Mouse (Mus musculus) liver, embryonic 11.5 days (tissue): ENCODE data around the gene Cenpb. TPM values are rescaled to one million over a fixed set of nuclear protein-coding genes. Genes with fewer than 3 reads are reported as not detected.

Experiments
- ATAC-seq: fragments of 200-750 bp; cut with Nextera tagmentation; replicated peaks from 2 replicates; pipeline ENCODE4 v1.8.0; 2017; ENCODE audit warnings: moderate number of reproducible peaks, mild to moderate bottlenecking, moderate TSS enrichment, moderate library complexity; ENCODE audit not compliant: low FRiP score
- DNase-seq: peaks from one replicate; pipeline ENCODE4 v3.0.0-alpha.2; 2017; ENCODE audit warnings: low spot score
- H3K27ac ChIP-seq: fragments of 300-500 bp; sonication (generic); 2 replicates; pipeline ENCODE4 v1.5.1; 2014; ENCODE audit warnings: mild to moderate bottlenecking, low read depth, low read length, control low read depth
- H3K27me3 ChIP-seq: fragments of 300-500 bp; sonication (generic); replicated peaks from 2 replicates; pipeline ENCODE4 v1.6.1; 2014; ENCODE audit warnings: low read length, mixed read lengths; ENCODE audit not compliant: control insufficient read depth, insufficient read depth
- H3K36me3 ChIP-seq: fragments of 300-500 bp; sonication (generic); 2 replicates; pipeline ENCODE4 v1.6.1; 2014; ENCODE audit warnings: mild to moderate bottlenecking, low read length, moderate library complexity, mixed read lengths; ENCODE audit not compliant: control insufficient read depth, insufficient read depth
- H3K4me1 ChIP-seq: fragments of 300-500 bp; sonication (generic); replicated peaks from 2 replicates; pipeline ENCODE4 v1.6.1; 2014; ENCODE audit warnings: low read length, mixed read lengths; ENCODE audit not compliant: control insufficient read depth, insufficient read depth
- H3K4me2 ChIP-seq: fragments of 300-500 bp; sonication (generic); 2 replicates; pipeline ENCODE4 v1.6.1; 2014; ENCODE audit warnings: mild to moderate bottlenecking, control low read depth, moderate library complexity
- H3K4me3 ChIP-seq: fragments of 300-500 bp; sonication (generic); 2 replicates; pipeline ENCODE4 v1.5.1; 2014; ENCODE audit warnings: low read depth, low read length, control low read depth
- H3K9ac ChIP-seq: fragments of 300-500 bp; sonication (generic); 2 replicates; pipeline ENCODE4 v1.6.1; 2014; ENCODE audit warnings: low read depth, low read length, control low read depth
- H3K9me3 ChIP-seq: fragments of 300-500 bp; sonication (generic); 2 replicates; pipeline ENCODE4 v1.6.1; 2016; ENCODE audit warnings: low read length, inconsistent platforms, mixed read lengths; ENCODE audit not compliant: control insufficient read depth
- whole genome bisulfite sequencing: fragments of 180-500 bp; shearing (Covaris S2); extraction: QIAGEN DNeasy Blood & Tissue Kit; methylation state at CpG from one replicate; pipeline ENCODE4 v1.1.7; 2014; 5-methylcytosine and 5-hydroxymethylcytosine counted together
- polyA plus RNA-seq: library from polyadenylated mRNA; unstranded; fragments of >200 nt; fragmentation: Nextera tagmentation; extraction: Ambion mirVana; gene quantifications from 2 replicates; pipeline ENCODE4 v1.2.1, GENCODE M21; 2014

Gene Cenpb
- polyA plus RNA-seq, 1 experiment from 2014 or later, result 4.9 TPM

DNA sequence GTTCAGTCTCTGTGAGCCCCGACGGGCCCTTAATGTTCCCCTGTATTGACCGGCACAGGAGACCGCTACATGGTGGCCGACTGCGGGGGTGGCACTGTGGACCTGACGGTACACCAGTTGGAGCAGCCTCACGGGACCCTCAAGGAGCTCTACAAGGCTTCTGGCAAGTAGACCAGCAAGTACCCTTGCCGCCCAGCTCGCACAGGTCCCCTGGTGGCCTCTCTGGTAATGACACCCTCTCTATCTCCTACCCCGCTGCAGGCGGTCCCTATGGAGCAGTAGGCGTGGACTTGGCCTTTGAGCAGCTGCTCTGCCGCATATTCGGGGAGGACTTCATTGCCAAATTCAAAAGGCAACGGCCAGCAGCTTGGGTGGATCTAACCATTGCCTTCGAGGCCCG, 37.3 kb downstream of the Cenpb start:
- H3K4me3 ChIP-seq, result no peak overlapping the region
- no peaks in the 10 kb centered on the region for H3K27me3 ChIP-seq
- DNase-seq (peak; percentile 83), ATAC-seq (peak; percentile 81)
- H3K4me1 ChIP-seq, result peaks cover 24% of the 10 kb centered on the region
- H3K36me3 ChIP-seq, result peaks cover 38% of the 10 kb centered on the region
- no peaks in the 10 kb centered on the region for H3K9me3 ChIP-seq
- H3K27ac ChIP-seq, result 0 out of 2 replicates have a peak overlapping the region, but pooled peaks have one; percentile 21
- WGBS, result 25% methylated on average over 18 of the region's 18 CpGs
- no peak overlapping the region for H3K9ac ChIP-seq
- peak overlapping the region; percentile 46 for H3K4me2 ChIP-seq

DNA sequence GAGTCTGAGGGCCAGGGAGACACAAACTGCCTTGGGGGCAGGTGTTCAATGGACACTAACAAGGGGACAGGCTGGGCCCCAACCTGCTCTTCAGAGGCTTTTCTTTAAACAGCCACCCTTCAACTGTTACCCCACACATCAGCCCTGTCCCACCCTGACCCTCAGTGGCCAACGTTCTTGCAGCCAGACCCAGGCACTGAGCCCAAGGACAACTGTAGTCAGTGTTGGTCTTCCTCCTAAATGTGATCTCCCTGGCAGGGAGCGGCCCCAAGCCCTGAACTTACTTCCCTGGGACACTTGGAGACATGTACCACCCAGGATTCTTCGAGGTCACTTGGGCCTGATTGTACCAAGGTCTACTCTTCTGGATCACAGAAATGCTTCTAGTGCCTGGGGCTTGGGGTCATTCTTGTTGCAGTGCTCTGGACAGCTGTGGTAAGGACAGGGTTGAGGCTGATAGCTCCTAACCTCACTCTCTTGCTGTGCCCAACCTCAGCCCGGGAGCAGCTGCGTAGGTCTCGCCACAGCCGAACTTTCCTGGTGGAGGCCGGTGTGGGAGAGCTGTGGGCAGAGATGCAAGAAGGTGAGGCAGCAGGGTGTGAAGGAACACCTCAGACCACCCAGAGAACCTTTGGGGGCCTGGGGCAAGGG, 38.4 kb downstream of the Cenpb start:
- H3K27me3 ChIP-seq, result no peaks in the 10 kb centered on the region
- H3K4me2 ChIP-seq, result no peak overlapping the region
- H3K4me3 ChIP-seq, result no peak overlapping the region
- peaks cover 25% of the 10 kb centered on the region for H3K4me1 ChIP-seq
- 92% methylated on average over 8 of the region's 8 CpGs for WGBS
- ATAC-seq (no peak), DNase-seq (no peak)
- no peak overlapping the region for H3K9ac ChIP-seq
- H3K9me3 ChIP-seq, result no peaks in the 10 kb centered on the region
- no peak overlapping the region for H3K27ac ChIP-seq
- peaks cover 26% of the 10 kb centered on the region for H3K36me3 ChIP-seq

DNA sequence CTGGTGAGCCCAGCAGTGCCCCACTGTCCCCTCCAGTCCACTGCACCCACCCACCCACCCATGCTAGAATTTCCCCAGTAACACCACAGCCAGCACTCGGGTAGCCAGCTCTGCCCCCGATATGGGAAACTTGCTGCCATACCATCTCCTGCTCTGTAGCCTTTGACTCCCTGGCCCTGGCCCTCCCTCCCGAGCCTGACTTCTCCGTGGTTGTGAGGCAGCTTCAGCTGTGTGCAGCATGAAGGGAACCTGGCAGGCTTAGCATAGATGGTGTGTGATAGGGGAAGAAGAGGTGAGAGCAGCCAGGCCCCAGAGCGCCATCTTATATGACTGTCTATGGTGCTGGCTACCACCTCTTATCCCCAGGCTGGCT, 39.3 kb downstream of the Cenpb start:
- H3K9me3 ChIP-seq, result no peaks in the 10 kb centered on the region
- 0 out of 2 replicates have a peak overlapping the region, but pooled peaks have one; percentile 48 for H3K27ac ChIP-seq
- H3K9ac ChIP-seq, result no peak overlapping the region
- WGBS, result 65% methylated on average over 5 of the region's 5 CpGs
- no peak overlapping the region for H3K4me2 ChIP-seq
- H3K27me3 ChIP-seq, result no peaks in the 10 kb centered on the region
- H3K4me1 ChIP-seq, result peaks cover 33% of the 10 kb centered on the region
- H3K4me3 ChIP-seq, result no peak overlapping the region
- DNase-seq (no peak), ATAC-seq (no peak)
- peaks cover 23% of the 10 kb centered on the region; the same call in 1 of the 2 replicates for H3K36me3 ChIP-seq

DNA sequence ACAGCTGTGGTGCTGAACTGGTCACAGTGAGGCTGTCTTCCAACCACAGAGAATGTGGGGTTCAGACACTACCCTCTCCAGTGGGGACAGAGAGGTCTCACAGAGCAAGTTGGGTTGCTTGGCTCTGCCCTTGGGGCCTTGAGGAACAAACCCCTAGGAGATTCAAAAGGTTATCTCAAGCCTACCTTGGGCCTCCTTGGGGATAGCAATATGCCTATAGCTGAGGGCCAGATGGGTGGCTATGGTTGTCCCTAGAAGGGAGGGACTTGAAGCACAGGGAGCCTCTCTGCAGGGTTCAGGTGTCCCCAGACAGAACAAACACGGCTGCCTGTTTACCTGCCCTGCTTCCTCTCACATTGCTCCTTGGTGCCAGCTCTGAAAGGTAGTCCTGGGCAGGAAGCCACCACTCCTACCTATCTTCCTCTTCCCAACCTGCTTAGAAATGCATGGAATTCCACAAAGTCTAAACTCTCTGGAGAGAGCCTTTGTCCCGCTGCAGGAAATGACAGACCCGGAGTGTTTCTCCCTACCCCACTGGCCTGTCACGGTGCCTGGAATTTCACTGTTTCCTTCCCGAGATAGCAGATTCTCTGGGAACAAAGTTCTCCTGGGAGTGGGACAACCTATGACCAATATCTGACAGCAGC, 39.9 kb downstream of the Cenpb start:
- 55% methylated on average over 5 of the region's 5 CpGs for WGBS
- peaks cover 20% of the 10 kb centered on the region; the same call in 1 of the 2 replicates for H3K36me3 ChIP-seq
- ATAC-seq, result no peak
- peaks cover 38% of the 10 kb centered on the region for H3K4me1 ChIP-seq
- no peak overlapping the region for H3K4me2 ChIP-seq
- H3K9ac ChIP-seq, result 0 out of 2 replicates have a peak overlapping the region, but pooled peaks have one; percentile 14
- no peaks in the 10 kb centered on the region for H3K9me3 ChIP-seq
- peak overlapping the region; percentile 55 for H3K27ac ChIP-seq
- H3K27me3 ChIP-seq, result no peaks in the 10 kb centered on the region
- no peak overlapping the region for H3K4me3 ChIP-seq
- DNase-seq, result no peak

DNA sequence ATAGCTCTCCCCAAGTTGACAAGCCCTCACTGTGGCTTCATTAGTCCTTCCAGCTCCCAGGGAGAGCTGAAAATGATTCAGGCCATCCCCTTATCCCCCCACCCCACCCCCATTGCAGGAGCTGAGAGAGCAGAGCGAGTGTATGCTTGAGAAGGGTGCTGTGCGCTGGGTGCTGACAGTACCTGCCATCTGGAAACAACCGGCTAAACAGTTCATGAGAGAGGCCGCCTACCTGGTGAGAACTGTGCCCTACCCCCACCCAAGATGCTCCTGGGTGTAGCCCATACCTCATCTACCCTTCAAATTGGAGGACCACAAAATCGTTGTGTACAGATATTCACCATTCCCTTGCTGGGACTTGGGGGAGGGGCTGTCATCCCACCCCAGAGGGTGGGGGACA, 40.6 kb downstream of the Cenpb start:
- peaks cover 45% of the 10 kb centered on the region for H3K4me1 ChIP-seq
- no peak for ATAC-seq
- no peaks in the 10 kb centered on the region for H3K9me3 ChIP-seq

DNA sequence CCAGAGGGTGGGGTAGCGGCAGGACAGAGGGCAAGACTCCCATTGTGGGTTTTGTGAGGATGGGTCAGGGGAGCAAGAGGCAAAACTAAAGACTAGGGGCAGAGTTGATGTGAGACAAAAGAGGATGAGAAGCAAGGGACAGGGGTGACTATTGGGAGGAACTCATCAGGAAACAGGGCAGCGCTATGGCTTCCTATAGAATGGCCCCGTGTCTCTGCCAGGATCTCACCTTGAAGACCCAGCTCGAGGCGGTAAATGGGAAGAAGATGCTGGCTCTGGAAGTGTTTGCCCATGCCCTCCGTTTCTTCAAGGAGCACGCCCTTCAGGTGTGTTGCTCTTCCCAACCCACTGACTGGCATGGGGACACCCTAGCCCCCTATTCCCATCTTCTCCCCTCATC, 41.1 kb downstream of the Cenpb start:
- Histone ChIP-seq H3K27me3 (no peaks in the 10 kb centered on the region), H3K4me1 (peaks cover 45% of the 10 kb centered on the region), H3K36me3 (peaks cover 10% of the 10 kb centered on the region; the same call in 1 of the 2 replicates), H3K27ac (no peak overlapping the region), H3K9ac (no peak overlapping the region), H3K4me2 (no peak overlapping the region), H3K4me3 (no peak overlapping the region), H3K9me3 (no peaks in the 10 kb centered on the region)
- 89% methylated on average over 7 of the region's 7 CpGs for WGBS
- no peak for DNase-seq
- ATAC-seq, result no peak

More for the DNA sequence above, 40.6 kb downstream of the Cenpb start:
- Histone ChIP-seq H3K9ac (no peak overlapping the region), H3K27me3 (no peaks in the 10 kb centered on the region), H3K36me3 (peaks cover 13% of the 10 kb centered on the region; the same call in 1 of the 2 replicates), H3K4me3 (no peak overlapping the region), H3K27ac (no peak overlapping the region), H3K4me2 (no peak overlapping the region)
- DNase-seq, result no peak
- 92% methylated on average over 5 of the region's 5 CpGs for WGBS

DNA sequence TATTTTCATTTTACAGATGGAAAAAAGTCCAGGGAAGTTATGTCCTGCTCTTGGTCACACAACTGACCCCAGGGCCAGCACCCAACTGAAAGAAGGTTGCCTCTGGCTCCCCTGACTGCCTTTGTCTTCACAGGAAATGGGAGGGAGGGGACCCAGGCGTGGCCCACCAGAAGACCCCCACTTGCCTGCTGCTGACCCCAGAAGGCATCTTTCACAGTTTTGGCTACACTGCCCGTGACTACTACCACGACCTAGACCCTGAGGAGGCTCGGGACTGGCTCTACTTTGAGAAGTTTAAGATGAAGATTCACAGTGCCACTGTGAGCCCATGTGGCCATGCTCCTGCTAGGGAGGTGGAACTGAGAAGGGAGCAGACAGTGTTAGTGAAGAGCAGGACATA, 41.6 kb downstream of the Cenpb start:
- WGBS, result 78% methylated on average over 4 of the region's 4 CpGs
- H3K9ac ChIP-seq, result no peak overlapping the region
- ATAC-seq (no peak), DNase-seq (no peak)
- H3K4me3 ChIP-seq, result no peak overlapping the region
- H3K4me1 ChIP-seq, result peaks cover 45% of the 10 kb centered on the region
- H3K27me3 ChIP-seq, result no peaks in the 10 kb centered on the region
- H3K36me3 ChIP-seq, result peaks cover 8% of the 10 kb centered on the region; the same call in 1 of the 2 replicates
- no peaks in the 10 kb centered on the region for H3K9me3 ChIP-seq
- H3K4me2 ChIP-seq, result no peak overlapping the region
- H3K27ac ChIP-seq, result no peak overlapping the region

DNA sequence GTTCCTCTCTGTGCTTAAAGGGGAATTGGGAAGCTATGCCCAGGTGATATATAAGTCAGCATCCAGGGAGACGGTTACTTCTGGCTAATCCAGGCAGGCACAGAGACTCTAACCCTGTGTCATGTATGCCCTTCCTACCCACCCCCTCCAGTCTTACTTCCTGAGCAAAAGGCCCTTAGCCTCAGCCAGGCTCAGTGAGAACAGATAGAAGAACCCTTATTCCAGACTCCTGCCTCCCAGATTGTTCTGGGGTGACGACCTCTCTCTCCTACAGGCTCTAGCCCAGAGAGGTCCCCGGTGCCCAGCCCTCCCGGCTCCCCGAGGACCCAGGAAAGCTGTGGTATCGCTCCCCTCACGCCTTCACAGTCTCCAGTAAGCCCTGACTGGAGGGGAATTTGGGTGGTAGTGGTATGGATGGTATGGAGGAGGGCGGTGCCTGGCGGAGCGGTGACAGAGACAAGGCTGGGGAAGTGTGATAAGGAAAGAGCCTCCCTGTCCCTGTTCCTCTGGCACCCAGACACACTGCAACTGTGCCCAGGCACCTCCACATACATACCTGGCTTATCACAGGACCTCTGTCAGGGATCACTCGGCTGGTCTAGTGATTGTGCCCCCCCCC, 44.2 kb downstream of the Cenpb start:
- Histone ChIP-seq H3K4me1 (peaks cover 41% of the 10 kb centered on the region), H3K27me3 (no peaks in the 10 kb centered on the region), H3K4me2 (peak overlapping the region; percentile 53), H3K9ac (peak overlapping the region; percentile 62), H3K36me3 (peaks cover 3% of the 10 kb centered on the region; the same call in 1 of the 2 replicates), H3K4me3 (peak overlapping the region; percentile 2; the same call in 1 of the 2 replicates), H3K9me3 (no peaks in the 10 kb centered on the region), H3K27ac (peak overlapping the region; percentile 90)
- ATAC-seq, result peak; percentile 100
- DNase-seq, result peak; percentile 76
- 11% methylated on average over 11 of the region's 11 CpGs for WGBS
